9 mouse cellular contexts compared by ENCODE assay signal in the genomic region with DNA sequence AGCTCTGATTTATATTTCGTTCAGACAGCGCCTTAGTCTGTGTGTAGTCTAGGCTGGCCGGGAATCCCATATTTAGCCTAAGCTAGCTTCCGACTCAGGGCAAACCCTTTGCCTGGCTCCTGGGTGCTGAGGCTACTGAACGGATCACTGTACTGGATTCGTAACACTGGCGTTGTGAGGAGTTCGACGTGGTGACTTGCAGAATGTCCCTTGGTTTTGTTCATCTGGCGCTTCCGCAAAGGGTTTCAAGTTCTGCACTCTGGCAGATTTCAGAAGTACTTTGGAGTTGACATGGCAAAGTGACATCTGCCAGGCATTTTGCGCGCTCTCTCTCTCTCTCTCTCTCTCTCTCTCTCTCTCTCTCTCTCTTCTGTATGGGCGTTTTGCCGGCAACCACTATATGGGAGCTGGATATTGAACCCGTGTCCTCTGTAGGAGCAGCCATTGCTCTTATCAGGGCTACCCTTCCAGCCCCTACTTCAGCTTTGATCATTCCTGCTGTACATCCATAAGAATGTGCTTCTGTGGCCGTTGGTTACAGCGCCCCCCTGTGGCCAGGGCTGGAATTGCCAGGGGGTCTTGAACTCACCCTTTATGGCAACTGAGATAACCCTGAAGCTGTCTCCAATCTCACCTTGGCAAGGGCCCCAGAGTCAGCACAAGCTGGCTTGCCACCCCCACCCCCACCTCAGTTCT. TPM values are rescaled to one million over a fixed set of nuclear protein-coding genes. Genes with fewer than 3 reads are reported as not detected.
A peak's percentile ranks its signal among the peaks of the same experiment; 100 is the strongest.
DNase-seq lines count a peak whose midpoint lies in the region; ATAC-seq and TF ChIP-seq lines count a peak whose summit lies in the region.
"Had no signal": no experiment of that assay in that cellular context is flagged by ENCODE, and none has a peak within 500 bp of the region (broad histone marks: within the 10 kb centered on the region; RNA-seq: fewer than 3 reads in every experiment).

No protein-coding gene starts in this region.

- no peak for ATAC-seq in midbrain, embryonic 13.5 days

- no peak overlapping the region for H3K9ac ChIP-seq in midbrain, embryonic 13.5 days (replicated peaks)
- H3K9ac ChIP-seq: hindbrain, embryonic 15.5 days had no signal

- peak; percentile 79 for TF ChIP-seq CTCF in olfactory bulb, adult 2 months (IDR thresholded peaks at IDR 0.05; ENCODE audit: insufficient read depth, low read depth, low read length)

- TF ChIP-seq POLR2A in olfactory bulb, adult 2 months (IDR thresholded peaks at IDR 0.05; ENCODE audit: insufficient read depth, low read depth, low read length), result no peak

- no peak overlapping the region for H3K27ac ChIP-seq in olfactory bulb, adult 2 months (ENCODE audit: insufficient read depth, low read depth, low read length)
- no peak overlapping the region for H3K27ac ChIP-seq in midbrain, embryonic 13.5 days
- H3K27ac ChIP-seq: hindbrain, embryonic 15.5 days had no signal

- peak; percentile 33 to 43 for DNase-seq in gastrocnemius, adult 8-10 months (ENCODE audit: low spot score in 2 of 2)
- no peak for DNase-seq in gastrocnemius, postnatal 25 days
- DNase-seq in ovary, postnatal 36 days (ENCODE audit: low spot score), result peak; percentile 31
- no peak for DNase-seq in ovary, postnatal 10 days (ENCODE audit: low spot score)
- peak; percentile 35 to 41 for DNase-seq in cerebellum, postnatal 36 days
- DNase-seq in adipocyte (ENCODE audit: low spot score), result no peak

- no peaks in the 10 kb centered on the region for H3K36me3 ChIP-seq in midbrain, embryonic 13.5 days
- H3K36me3 ChIP-seq: hindbrain, embryonic 15.5 days had no signal

- H3K4me1 ChIP-seq in olfactory bulb, adult 2 months (ENCODE audit: control insufficient read depth, insufficient read depth, low read length), result peaks cover 12% of the 10 kb centered on the region
- H3K4me1 ChIP-seq in midbrain, embryonic 13.5 days (replicated peaks), result peaks cover 27% of the 10 kb centered on the region

- H3K9me3 ChIP-seq in midbrain, embryonic 13.5 days, result no peaks in the 10 kb centered on the region
- H3K9me3 ChIP-seq: hindbrain, embryonic 15.5 days had no signal

- WGBS in olfactory bulb, adult 2 months, result 84% methylated on average over 18 of the region's 18 CpGs
- 85% methylated on average over 18 of the region's 18 CpGs for WGBS in midbrain, embryonic 13.5 days

- H3K4me3 ChIP-seq in olfactory bulb, adult 2 months (ENCODE audit: insufficient read depth, low read depth, low read length), result no peak overlapping the region
- no peak overlapping the region for H3K4me3 ChIP-seq in midbrain, embryonic 13.5 days (replicated peaks)
- H3K4me3 ChIP-seq: hindbrain, embryonic 15.5 days had no signal

- H3K27me3 ChIP-seq in midbrain, embryonic 13.5 days, result peaks cover 56% of the 10 kb centered on the region

- no peak overlapping the region for H3K4me2 ChIP-seq in midbrain, embryonic 13.5 days (replicated peaks)
- H3K4me2 ChIP-seq: hindbrain, embryonic 15.5 days had no signal

RNA-seq across cellular contexts. Expression of gene Gpr157, which starts 4.9 kb away (rescaled TPM):
- total RNA-seq in gastrocnemius, adult 8-10 months (2022), result 10 to 100 TPM; 32.3 to 43.2 (median 36.3) TPM
- total RNA-seq in gastrocnemius, postnatal 25 days (2021), result 10 to 100 TPM; 22.8 to 35.7 TPM
- not detected in 2 replicates for polyA plus RNA-seq in olfactory bulb, adult 2 months (2012; ENCODE audit: insufficient read depth, insufficient read length, low replicate concordance, missing spikeins)
- 0.15 and 0.26 TPM in 2 replicates for polyA plus RNA-seq in midbrain, embryonic 13.5 days (2015; fragmentation: Nextera tagmentation; extraction: Ambion mirVana)

RNA-seq across cellular contexts. Expression of gene Slc2a5, which starts 27.0 kb away (rescaled TPM):
- total RNA-seq in gastrocnemius, adult 8-10 months (2022), result not detected
- total RNA-seq in gastrocnemius, postnatal 25 days (2021), result under 1 TPM in 1 of 2 experiments, not detected in 1; 0.54 TPM
- not detected in 2 replicates for polyA plus RNA-seq in olfactory bulb, adult 2 months (2012; ENCODE audit: insufficient read depth, insufficient read length, low replicate concordance, missing spikeins)
- 1.7 and 2.0 TPM in 2 replicates for polyA plus RNA-seq in midbrain, embryonic 13.5 days (2015; fragmentation: Nextera tagmentation; extraction: Ambion mirVana)

RNA-seq across cellular contexts. Expression of gene Slc2a7, which starts 56.7 kb away (rescaled TPM):
- not detected for total RNA-seq in gastrocnemius, adult 8-10 months (2022)
- total RNA-seq in gastrocnemius, postnatal 25 days (2021), result not detected
- not detected in 2 replicates for polyA plus RNA-seq in olfactory bulb, adult 2 months (2012; ENCODE audit: insufficient read depth, insufficient read length, low replicate concordance, missing spikeins)
- polyA plus RNA-seq in midbrain, embryonic 13.5 days (2015; fragmentation: Nextera tagmentation; extraction: Ambion mirVana), result not detected in 2 replicates
- polyA plus RNA-seq: hindbrain, embryonic 15.5 days had no signal

Comparison
In these comparisons a context has a peak if more than half of its experiments do, and no peak if none do; other contexts are left out.
1. DNase-seq: peak in gastrocnemius, adult 8-10 months (2 of 2), ovary, postnatal 36 days (single experiment) and cerebellum, postnatal 36 days (2 of 2); none in gastrocnemius, postnatal 25 days (single experiment), ovary, postnatal 10 days (single experiment) and adipocyte (single experiment).